Mouse (Mus musculus) myocyte (in vitro differentiated cells): Measurements from ENCODE around the gene Tnfrsf14. TPM values are rescaled to one million over a fixed set of nuclear protein-coding genes. Genes with fewer than 3 reads are reported as not detected.

Source experiments
- H3K27me3 ChIP-seq: one replicate; pipeline ENCODE4 v1.6.1; 2011; ENCODE audit not compliant: control insufficient read depth, insufficient read depth, insufficient read length
- H3K36me3 ChIP-seq: one replicate; pipeline ENCODE4 v1.6.1; 2011; ENCODE audit not compliant: control insufficient read depth, insufficient read depth
- H3K4me2 ChIP-seq: one replicate; pipeline ENCODE4 v1.6.1; 2011; ENCODE audit warnings: low read depth, control low read depth
- H3K4me3 ChIP-seq: one replicate; pipeline ENCODE4 v1.5.1; 2011; ENCODE audit warnings: mild to moderate bottlenecking, control low read depth, moderate library complexity
- H3K79me2 ChIP-seq: one replicate; pipeline ENCODE4 v1.6.1; 2011; ENCODE audit not compliant: control insufficient read depth, insufficient read depth
- H3ac ChIP-seq: one replicate; pipeline ENCODE4 v1.6.1; 2011; ENCODE audit not compliant: control insufficient read depth, insufficient read length
- CEBPB ChIP-seq: IDR thresholded peaks from 2 replicates; pipeline ENCODE4 v1.6.1; 2011; ENCODE audit warnings: mild to moderate bottlenecking, moderate library complexity; ENCODE audit not compliant: poor library complexity, insufficient read depth, severe bottlenecking
- E2F4 ChIP-seq: IDR thresholded peaks from one replicate; pipeline ENCODE4 v1.6.1; 2011; ENCODE audit warnings: mild to moderate bottlenecking, control low read depth, moderate library complexity; ENCODE audit not compliant: insufficient read depth
- MAX ChIP-seq: IDR thresholded peaks from one replicate; pipeline ENCODE4 v1.6.1; 2011; ENCODE audit warnings: low read depth, mild to moderate bottlenecking, control low read depth
- MYOD1 ChIP-seq, 3 experiments: IDR thresholded peaks; one replicate each; pipeline ENCODE4 v1.6.1; 2011; ENCODE audit warnings: control low read depth in 2 of 3, low read depth in 2 of 3, mild to moderate bottlenecking in 2 of 3, moderate library complexity in 1 of 3; ENCODE audit not compliant: insufficient read length in 2 of 3, control insufficient read depth in 1 of 3
- MYOG ChIP-seq, 3 experiments: IDR thresholded peaks; one replicate each; pipeline ENCODE4 v1.6.1; 2011; ENCODE audit warnings: control low read depth in 2 of 3, low read depth in 2 of 3, mild to moderate bottlenecking in 2 of 3; ENCODE audit not compliant: insufficient read length in 2 of 3, control insufficient read depth in 1 of 3, insufficient read depth in 1 of 3
- POLR2A ChIP-seq: IDR thresholded peaks from one replicate; pipeline ENCODE4 v1.6.1; 2011; ENCODE audit warnings: low read depth, mild to moderate bottlenecking, control low read depth, moderate library complexity; ENCODE audit not compliant: insufficient read length
- POLR2AphosphoS2 ChIP-seq: IDR thresholded peaks from one replicate; pipeline ENCODE4 v1.6.1; 2011; ENCODE audit warnings: low read depth, control low read depth; ENCODE audit not compliant: insufficient read length
- REST ChIP-seq: IDR thresholded peaks from one replicate; pipeline ENCODE4 v1.6.1; 2011; ENCODE audit warnings: mild to moderate bottlenecking, control low read depth, moderate library complexity; ENCODE audit not compliant: insufficient read depth, insufficient read length
- SRF ChIP-seq: IDR thresholded peaks from one replicate; pipeline ENCODE4 v1.6.1; 2011; ENCODE audit warnings: low read depth; ENCODE audit not compliant: control insufficient read depth, insufficient read length
- TCF12 ChIP-seq: IDR thresholded peaks from one replicate; pipeline ENCODE4 v1.6.1; 2011; ENCODE audit warnings: mild to moderate bottlenecking, control low read depth; ENCODE audit not compliant: poor library complexity, insufficient read depth, severe bottlenecking
- TCF3 ChIP-seq: IDR thresholded peaks from one replicate; pipeline ENCODE4 v1.6.1; 2011; ENCODE audit warnings: low read depth, control low read depth; ENCODE audit not compliant: insufficient read length
- USF1 ChIP-seq: IDR thresholded peaks from one replicate; pipeline ENCODE4 v1.6.1; 2011; ENCODE audit warnings: low read depth, mild to moderate bottlenecking, control low read depth, moderate library complexity
- polyA plus RNA-seq: library from polyadenylated mRNA; unstranded; fragments of >200 nt; fragmentation: generic; extraction: Trizol; gene quantifications from one replicate; pipeline ENCODE4 v1.2.1, GENCODE M21; 2012; ENCODE audit warnings: missing spikeins

Tnfrsf14 gene
- polyA plus RNA-seq, 1 experiment, result 0.43 TPM

DNA sequence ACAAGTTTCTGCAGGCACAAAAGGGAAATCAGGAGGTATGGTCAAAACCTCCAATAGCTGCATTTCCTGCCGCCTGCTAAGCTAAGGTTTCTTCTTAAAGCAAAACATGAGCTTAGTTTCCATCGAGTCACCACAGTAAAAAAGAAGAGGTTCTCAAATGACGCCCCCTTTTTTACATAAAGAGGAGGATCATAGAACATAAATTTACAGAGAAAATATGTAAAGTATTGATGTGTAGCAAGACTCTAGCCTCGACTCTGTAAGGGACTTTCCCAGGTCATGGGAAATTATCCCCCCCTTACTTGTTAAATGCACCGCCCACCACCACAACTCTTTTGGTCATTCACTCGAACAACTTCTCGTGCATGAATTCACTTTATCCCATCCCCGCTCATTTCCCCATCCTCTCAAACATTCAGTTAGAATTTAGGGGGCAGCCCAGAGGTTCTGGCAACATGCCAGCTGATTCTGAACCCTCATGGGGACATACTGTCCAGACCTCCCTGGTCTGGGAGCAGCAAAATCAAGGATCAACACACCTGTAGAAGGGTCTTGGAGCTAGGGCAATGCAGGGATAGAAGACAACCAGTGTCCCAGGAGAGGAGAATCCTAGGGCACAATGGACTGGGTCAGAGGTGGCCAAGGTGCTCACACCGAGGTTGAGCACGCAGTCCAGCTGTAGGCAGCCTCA, 14.4 kb upstream of the Tnfrsf14 start:
- TF ChIP-seq E2F4, result no peak
- no peak for TF ChIP-seq REST
- TF ChIP-seq USF1, result no peak
- TF ChIP-seq TCF3, result no peak
- TF ChIP-seq POLR2A, result no peak
- Histone ChIP-seq H3K4me3 (no peak overlapping the region), H3K4me2 (no peak overlapping the region), H3K36me3 (no peaks in the 10 kb centered on the region), H3K79me2 (no peaks in the 10 kb centered on the region), H3K27me3 (peaks cover 18% of the 10 kb centered on the region), H3ac (no peak overlapping the region)

DNA sequence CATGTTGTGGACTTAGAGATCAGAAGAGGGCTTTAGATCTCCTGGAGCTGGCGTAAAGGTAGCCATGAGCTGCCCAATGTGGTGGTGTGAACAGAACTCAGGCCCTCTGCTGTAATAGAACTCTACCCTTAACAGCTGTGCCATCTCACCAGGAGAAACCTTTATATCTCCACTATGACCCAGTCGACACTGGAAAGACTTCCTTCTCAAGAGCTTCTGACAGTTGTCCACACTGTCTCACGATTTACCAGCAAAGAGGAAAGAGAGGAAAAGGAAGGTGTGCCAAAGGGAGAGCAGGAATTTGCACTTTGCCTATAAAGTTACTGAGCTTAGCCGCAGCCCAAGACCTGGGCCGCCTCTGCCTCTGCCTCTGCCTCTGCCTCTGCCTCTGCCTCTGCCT, 13.5 kb upstream of the Tnfrsf14 start:
- Histone ChIP-seq H3K27me3 (peaks cover 20% of the 10 kb centered on the region), H3K36me3 (no peaks in the 10 kb centered on the region), H3K4me3 (no peak overlapping the region), H3K79me2 (no peaks in the 10 kb centered on the region), H3K4me2 (peak overlapping the region; percentile 27), H3ac (no peak overlapping the region)
- no peak for TF ChIP-seq USF1
- TF ChIP-seq E2F4, result no peak
- no peak for TF ChIP-seq MYOG (IDR thresholded peaks at IDR 0.05; ENCODE audit: control insufficient read depth in 1 of 3, insufficient read depth in 1 of 3, insufficient read length in 2 of 3, low read depth in 2 of 3)
- TF ChIP-seq REST, result no peak
- TF ChIP-seq POLR2A, result no peak
- no peak for TF ChIP-seq TCF3
- TF ChIP-seq TCF12, result no peak
- no peak for TF ChIP-seq POLR2AphosphoS2

GRCm38 (mm10) chr4:154940156-154940555, 11.8 kb upstream of the Tnfrsf14 start:
- no peak overlapping the region for H3K4me3 ChIP-seq
- peaks cover 26% of the 10 kb centered on the region for H3K27me3 ChIP-seq
- TF ChIP-seq MYOD1 (IDR thresholded peaks at IDR 0.05; ENCODE audit: control insufficient read depth in 1 of 3, insufficient read length in 2 of 3, low read depth in 2 of 3) (no peak), SRF (no peak), POLR2AphosphoS2 (no peak), REST (no peak), TCF12 (no peak), MYOG (IDR thresholded peaks at IDR 0.05; ENCODE audit: control insufficient read depth in 1 of 3, insufficient read depth in 1 of 3, insufficient read length in 2 of 3, low read depth in 2 of 3) (no peak), POLR2A (no peak), USF1 (no peak), E2F4 (no peak), TCF3 (no peak), MAX (no peak), CEBPB (no peak)
- no peaks in the 10 kb centered on the region for H3K79me2 ChIP-seq
- H3K4me2 ChIP-seq, result no peak overlapping the region
- no peaks in the 10 kb centered on the region for H3K36me3 ChIP-seq
- H3ac ChIP-seq, result no peak overlapping the region

- no peaks in the 10 kb centered on the region for H3K36me3 ChIP-seq
- H3ac ChIP-seq, result no peak overlapping the region
- no peaks in the 10 kb centered on the region for H3K79me2 ChIP-seq
- TF ChIP-seq REST (no peak), MAX (no peak), TCF12 (no peak), POLR2A (no peak), POLR2AphosphoS2 (no peak), E2F4 (no peak), SRF (no peak), CEBPB (no peak), MYOD1 (IDR thresholded peaks at IDR 0.05; ENCODE audit: control insufficient read depth in 1 of 3, insufficient read length in 2 of 3, low read depth in 2 of 3) (no peak), TCF3 (no peak), MYOG (IDR thresholded peaks at IDR 0.05; ENCODE audit: control insufficient read depth in 1 of 3, insufficient read depth in 1 of 3, insufficient read length in 2 of 3, low read depth in 2 of 3) (no peak), USF1 (no peak)
- peaks cover 41% of the 10 kb centered on the region for H3K27me3 ChIP-seq
- no peak overlapping the region for H3K4me3 ChIP-seq
- H3K4me2 ChIP-seq, result no peak overlapping the region
Observed at GRCm38 (mm10) chr4:154937746-154938145, 9.4 kb upstream of the Tnfrsf14 start.

- Histone ChIP-seq H3K27me3 (peaks cover 41% of the 10 kb centered on the region), H3ac (no peak overlapping the region), H3K4me2 (no peak overlapping the region), H3K79me2 (no peaks in the 10 kb centered on the region), H3K36me3 (no peaks in the 10 kb centered on the region), H3K4me3 (no peak overlapping the region)
- TF ChIP-seq POLR2AphosphoS2 (no peak), USF1 (no peak), CEBPB (no peak), TCF12 (no peak), TCF3 (no peak), E2F4 (no peak), POLR2A (no peak), MYOD1 (IDR thresholded peaks at IDR 0.05; ENCODE audit: control insufficient read depth in 1 of 3, insufficient read length in 2 of 3, low read depth in 2 of 3) (no peak), REST (no peak), MYOG (IDR thresholded peaks at IDR 0.05; ENCODE audit: control insufficient read depth in 1 of 3, insufficient read depth in 1 of 3, insufficient read length in 2 of 3, low read depth in 2 of 3) (no peak), SRF (no peak), MAX (no peak)
Observed at GRCm38 (mm10) chr4:154936542-154937255, 8.3 kb upstream of the Tnfrsf14 start.
